Mouse (Mus musculus): ENCODE results near the gene Ccdc30. TPM values are rescaled to one million over a fixed set of nuclear protein-coding genes. Genes with fewer than 3 reads are reported as not detected.

The Ccdc30 gene
- total and polyA plus RNA-seq, 3 experiments: not detected

DNA sequence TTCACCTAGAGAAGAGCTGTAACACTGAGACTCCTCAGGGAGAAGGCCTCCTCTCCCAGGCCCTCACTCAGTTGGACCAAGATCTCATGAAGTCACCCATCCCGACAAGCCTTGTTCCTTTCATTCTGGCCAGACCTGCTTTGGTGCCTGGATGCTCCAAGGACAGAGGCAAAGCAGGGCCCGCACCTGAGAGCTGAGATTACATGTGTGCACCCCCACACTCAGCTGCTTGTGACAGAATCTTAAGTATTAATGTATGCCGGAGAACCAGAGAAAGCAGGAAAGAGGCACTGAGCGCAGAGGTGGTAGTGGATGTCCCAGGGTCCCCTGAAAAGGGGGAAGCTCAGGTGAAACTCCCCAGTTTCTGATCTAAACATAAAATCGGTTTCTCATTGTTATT, 37.8 kb upstream of the Ccdc30 start (continued):
- TF ChIP-seq POLR2AphosphoS5 (IDR thresholded peaks at IDR 0.05; ENCODE audit: borderline replicate concordance, low read depth, low read length): no peak

DNA sequence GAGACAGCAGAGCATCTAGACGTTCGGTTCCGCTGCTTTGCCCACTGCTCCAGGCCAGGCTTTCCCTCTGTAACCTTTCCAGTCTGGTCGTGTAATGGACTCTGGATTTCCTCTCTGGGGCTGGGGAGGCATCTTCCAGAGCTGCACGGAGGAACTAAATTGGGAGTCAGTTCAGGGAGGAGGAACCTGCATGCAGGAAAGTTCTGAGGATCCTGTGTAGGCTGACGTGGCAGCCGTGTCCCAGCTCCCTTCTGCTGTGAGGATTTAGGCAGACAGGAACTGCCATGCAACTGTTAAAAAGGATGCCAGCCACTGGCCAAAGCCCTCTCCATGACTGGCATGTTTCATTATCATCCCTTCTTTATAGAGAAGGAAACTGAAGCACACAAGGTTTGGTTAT, 35.1 kb upstream of the Ccdc30 start:
- no peak for TF ChIP-seq ZC3H11A (IDR thresholded peaks at IDR 0.05; ENCODE audit: low read depth, low read length)
- TF ChIP-seq NELFE (IDR thresholded peaks at IDR 0.05; ENCODE audit: low read depth, low read length): no peak
- TF ChIP-seq E2F4 (IDR thresholded peaks at IDR 0.05; ENCODE audit: borderline replicate concordance, low read depth, low read length): no peak
- no peak for TF ChIP-seq EP300 (IDR thresholded peaks at IDR 0.05; ENCODE audit: low read depth in 1 of 2, low read length in 2 of 2)
- TF ChIP-seq JUND (IDR thresholded peaks at IDR 0.05; ENCODE audit: low read depth, low read length): no peak
- no peak for TF ChIP-seq MXI1 (IDR thresholded peaks at IDR 0.05; ENCODE audit: low read depth, low read length)
- TF ChIP-seq ZMIZ1 (IDR thresholded peaks at IDR 0.05; ENCODE audit: low read depth, low read length): no peak
- no peak for TF ChIP-seq POLR2A (IDR thresholded peaks at IDR 0.05; ENCODE audit: control insufficient read depth in 1 of 2, insufficient read depth in 1 of 2, low read depth in 1 of 2, low read length in 2 of 2, poor library complexity in 1 of 2)
- TF ChIP-seq CHD2 (IDR thresholded peaks at IDR 0.05; ENCODE audit: low read length): no peak
- TF ChIP-seq POLR2AphosphoS2 (IDR thresholded peaks at IDR 0.05; ENCODE audit: low read length): no peak
- TF ChIP-seq GATA1 (IDR thresholded peaks at IDR 0.05; ENCODE audit: low read depth, low read length): no peak
- TF ChIP-seq CTCF (IDR thresholded peaks at IDR 0.05 in 2 of 3, conservative IDR thresholded peaks at IDR 0.05 in 1 of 3; ENCODE audit: control insufficient read depth in 1 of 3, insufficient read depth in 1 of 3, low read depth in 2 of 3, low read length in 3 of 3, poor library complexity in 1 of 3, severe bottlenecking in 1 of 3): no peak
- TF ChIP-seq UBTF (IDR thresholded peaks at IDR 0.05; ENCODE audit: borderline replicate concordance, insufficient read depth, low read depth, low read length): no peak
- no peak for TF ChIP-seq RAD21 (IDR thresholded peaks at IDR 0.05; ENCODE audit: low read depth, low read length)
- no peak for TF ChIP-seq USF2 (IDR thresholded peaks at IDR 0.05; ENCODE audit: borderline replicate concordance in 1 of 2, insufficient read depth in 1 of 2, low read depth in 1 of 2, low read length in 2 of 2)
- no peak for TF ChIP-seq MYB (IDR thresholded peaks at IDR 0.05; ENCODE audit: low read depth, low read length)
- Histone ChIP-seq H3K4me1 (ENCODE audit: control insufficient read depth in 1 of 2, insufficient read depth in 2 of 2, low read length in 2 of 2) (no peaks in the 10 kb centered on the region), H3K9me3 (replicated peaks; ENCODE audit: insufficient read depth, low read length) (no peaks in the 10 kb centered on the region), H3K9ac (ENCODE audit: control insufficient read depth, low read depth, low read length, poor library complexity, severe bottlenecking) (no peak overlapping the region), H3K27ac (ENCODE audit: control insufficient read depth, low read depth, low read length) (no peak overlapping the region), H3K36me3 (ENCODE audit: control insufficient read depth in 1 of 2, insufficient read depth in 2 of 2, low read length in 2 of 2) (no peaks in the 10 kb centered on the region), H3K27me3 (ENCODE audit: control insufficient read depth in 1 of 2, insufficient read depth in 2 of 2, low read length in 2 of 2) (no peaks in the 10 kb centered on the region; a peak in 1 of 4 replicates), H3K79me2 (ENCODE audit: control insufficient read depth, insufficient read depth, low read length, poor library complexity) (no peaks in the 10 kb centered on the region), H3K4me3 (ENCODE audit: control insufficient read depth in 1 of 2, insufficient read depth in 1 of 2, low read depth in 2 of 2, low read length in 2 of 2) (no peak overlapping the region)
- DNase-seq (ENCODE audit: low read depth, low spot score): no peak

DNA sequence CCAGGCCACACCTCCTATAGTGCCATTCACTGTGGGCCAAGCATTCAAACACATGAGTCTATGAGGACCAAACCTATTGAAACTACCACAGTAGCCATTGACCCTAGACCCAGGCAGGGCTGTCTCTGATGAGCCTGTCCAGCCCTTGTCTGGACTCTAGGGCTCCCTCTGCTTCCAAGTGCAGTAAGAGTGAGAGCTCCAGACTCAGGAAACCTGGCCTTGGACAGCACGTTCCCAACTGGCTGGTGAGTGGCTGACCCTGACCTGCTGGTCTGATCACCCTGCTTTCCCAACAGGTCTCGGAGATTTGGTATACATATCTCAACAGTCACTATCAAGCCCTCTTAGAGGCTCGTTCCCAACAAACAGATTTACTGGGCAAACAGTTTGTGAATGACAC, 32.5 kb upstream of the Ccdc30 start:
- no peak overlapping the region for H3K9ac ChIP-seq (ENCODE audit: control insufficient read depth, low read depth, low read length, poor library complexity, severe bottlenecking)
- no peaks in the 10 kb centered on the region for H3K79me2 ChIP-seq (ENCODE audit: control insufficient read depth, insufficient read depth, low read length, poor library complexity)
- DNase-seq (ENCODE audit: low read depth, low spot score): no peak
- H3K27me3 ChIP-seq (ENCODE audit: control insufficient read depth in 1 of 2, insufficient read depth in 2 of 2, low read length in 2 of 2): no peaks in the 10 kb centered on the region
- H3K36me3 ChIP-seq (ENCODE audit: control insufficient read depth in 1 of 2, insufficient read depth in 2 of 2, low read length in 2 of 2): no peaks in the 10 kb centered on the region
- no peak for TF ChIP-seq SIN3A (IDR thresholded peaks at IDR 0.05; ENCODE audit: low read length)
- no peak for TF ChIP-seq RAD21 (IDR thresholded peaks at IDR 0.05; ENCODE audit: low read depth, low read length)
- TF ChIP-seq MAFK (IDR thresholded peaks at IDR 0.05; ENCODE audit: borderline replicate concordance, low read depth, low read length): no peak
- TF ChIP-seq POLR2A (IDR thresholded peaks at IDR 0.05; ENCODE audit: control insufficient read depth in 1 of 2, insufficient read depth in 1 of 2, low read depth in 1 of 2, low read length in 2 of 2, poor library complexity in 1 of 2): no peak
- no peak for TF ChIP-seq TBP (IDR thresholded peaks at IDR 0.05; ENCODE audit: low read depth, low read length)
- no peak for TF ChIP-seq ZNF384 (IDR thresholded peaks at IDR 0.05; ENCODE audit: low read depth, low read length)
- no peak for TF ChIP-seq CHD1 (IDR thresholded peaks at IDR 0.05; ENCODE audit: low read depth, low read length)
- no peak for TF ChIP-seq NELFE (IDR thresholded peaks at IDR 0.05; ENCODE audit: low read depth, low read length)
- no peak for TF ChIP-seq TAL1 (IDR thresholded peaks at IDR 0.05; ENCODE audit: low read length)
- TF ChIP-seq MEF2A (IDR thresholded peaks at IDR 0.05; ENCODE audit: extremely low read depth, insufficient replicate concordance, low read depth, low read length, poor library complexity, severe bottlenecking): no peak
- TF ChIP-seq SMC3 (IDR thresholded peaks at IDR 0.05; ENCODE audit: low read depth, low read length): no peak
- no peak for TF ChIP-seq TCF12 (IDR thresholded peaks at IDR 0.05; ENCODE audit: low read depth, low read length)
- no peak for TF ChIP-seq POLR2AphosphoS2 (IDR thresholded peaks at IDR 0.05; ENCODE audit: low read length)
- TF ChIP-seq MYB (IDR thresholded peaks at IDR 0.05; ENCODE audit: low read depth, low read length): no peak
- TF ChIP-seq MAZ (IDR thresholded peaks at IDR 0.05; ENCODE audit: low read depth, low read length): no peak
- no peak for TF ChIP-seq NRF1 (IDR thresholded peaks at IDR 0.05; ENCODE audit: insufficient read depth, low read depth, low read length, poor library complexity, severe bottlenecking)
- TF ChIP-seq POLR2AphosphoS5 (IDR thresholded peaks at IDR 0.05; ENCODE audit: borderline replicate concordance, low read depth, low read length): no peak
- no peak overlapping the region for H3K4me3 ChIP-seq (ENCODE audit: control insufficient read depth in 1 of 2, insufficient read depth in 1 of 2, low read depth in 2 of 2, low read length in 2 of 2)
- no peaks in the 10 kb centered on the region for H3K9me3 ChIP-seq (replicated peaks; ENCODE audit: insufficient read depth, low read length)
- no peak overlapping the region for H3K27ac ChIP-seq (ENCODE audit: control insufficient read depth, low read depth, low read length)
- H3K4me1 ChIP-seq (ENCODE audit: control insufficient read depth in 1 of 2, insufficient read depth in 2 of 2, low read length in 2 of 2): no peaks in the 10 kb centered on the region
